Mouse (Mus musculus) ovary, adult 2 months (tissue): ENCODE measurements around the gene Ccdc33. TPM values are rescaled to one million over a fixed set of nuclear protein-coding genes. Genes with fewer than 3 reads are reported as not detected.

Experiments used
- polyA plus RNA-seq: library from polyadenylated mRNA; depleted of rRNA; stranded (reverse); fragments of >200 nt; gene quantifications from 2 replicates; pipeline ENCODE4 v1.2.3, GENCODE M21; 2012; rRNA removed

Ccdc33 gene
- 10.8 and 12.8 TPM in 2 replicates for polyA plus RNA-seq

DNA sequence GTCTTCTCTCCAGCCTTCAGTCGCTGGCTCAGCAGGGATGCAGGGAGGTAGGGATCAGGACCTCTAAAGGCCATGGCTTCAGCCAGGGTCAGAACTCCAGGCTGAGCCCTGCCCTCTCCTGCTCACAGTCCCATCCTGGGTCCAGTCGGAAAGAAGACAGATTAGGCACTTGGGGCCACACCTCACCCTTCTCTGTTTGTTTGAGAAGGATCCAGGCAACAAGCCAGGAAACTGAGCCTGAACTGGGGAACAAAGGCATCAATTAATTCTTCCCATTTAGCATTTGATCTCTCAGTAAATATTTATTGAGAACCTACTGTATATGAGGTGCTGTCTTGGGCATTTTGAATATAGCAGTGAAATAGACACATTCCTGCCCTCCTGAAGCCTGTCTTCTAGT, at the start of gene Ccdc33:
Ccdc33 (minus strand) TSS at position 153 of the 400 bp plus-strand sequence.

DNA sequence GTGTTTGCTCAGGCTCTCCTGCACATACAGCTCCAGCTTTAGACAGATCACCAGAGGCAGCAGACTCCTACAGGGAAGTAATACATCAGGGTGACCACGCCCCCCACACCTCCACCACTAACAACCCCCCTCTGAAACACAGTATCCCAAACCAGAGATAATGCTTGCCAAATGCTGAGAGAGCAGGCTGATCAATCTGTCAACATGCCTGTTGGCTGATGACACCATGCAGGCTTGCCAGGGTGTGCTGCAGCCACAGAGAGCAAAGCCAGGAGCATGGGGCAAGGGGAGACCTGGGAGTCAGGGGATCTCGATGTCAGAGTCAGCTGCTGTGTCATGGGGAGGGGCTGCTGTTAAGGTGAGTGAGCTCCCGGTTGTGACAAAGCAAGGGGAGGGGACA, 55.1 kb downstream of the Ccdc33 start, which contains the start of gene Stra6:
Stra6 (plus strand) TSS at position 258 of the 400 bp plus-strand sequence.

DNA sequence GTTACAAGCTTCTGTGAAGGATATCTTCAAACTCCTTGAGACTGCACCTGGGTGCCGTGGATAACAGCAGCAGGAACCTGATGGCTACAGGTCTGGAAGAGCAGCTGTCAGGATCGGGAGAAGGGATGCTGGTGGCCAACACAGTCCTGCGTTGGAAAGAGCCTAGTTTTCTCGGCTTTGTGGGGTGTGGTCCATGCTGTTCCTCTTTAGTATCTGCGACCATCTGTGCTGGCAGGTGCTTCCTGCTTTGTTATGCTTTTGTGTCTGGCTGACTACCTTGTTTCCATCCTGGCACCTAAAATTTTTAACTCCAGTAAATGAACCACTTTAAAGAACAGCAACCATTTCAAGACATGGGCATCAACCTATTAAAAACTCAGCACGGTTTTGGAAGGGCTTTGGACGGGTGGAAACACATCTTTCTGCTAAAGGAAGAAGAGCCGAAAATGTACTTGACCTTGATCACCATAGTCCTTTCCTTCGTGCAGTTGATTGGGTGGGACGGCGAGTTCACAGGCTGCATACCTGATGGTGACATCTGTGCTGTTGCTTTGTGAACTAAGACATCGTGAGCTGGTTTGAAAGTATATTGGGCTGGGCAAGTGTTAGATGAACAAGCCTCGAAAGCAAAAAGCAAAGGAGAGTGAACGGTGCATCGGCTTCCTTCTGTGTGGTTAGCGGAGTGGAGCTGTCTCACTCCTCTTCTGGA, 112.7 kb downstream of the Ccdc33 start, which contains the start of gene Cyp11a1:
Cyp11a1 (plus strand) TSS at position 659 of the 709 bp plus-strand sequence.

Other genes with a start within 250 kb of the Ccdc33 start
- gene Ubl7, start 207.8 kb downstream of the Ccdc33 start, polyA plus RNA-seq: 141 and 197 TPM in 2 replicates
- 164 and 176 TPM in 2 replicates for gene Sema7a, start 178.7 kb downstream of the Ccdc33 start, polyA plus RNA-seq
- gene Cyp11a1, start 112.4 kb downstream of the Ccdc33 start, polyA plus RNA-seq: 1,389 and 1,449 TPM in 2 replicates
- 42.6 and 49.2 TPM in 2 replicates for gene Stra6, start 55.0 kb downstream of the Ccdc33 start, polyA plus RNA-seq
- 249 and 303 TPM in 2 replicates for gene Islr, start 85.5 kb upstream of the Ccdc33 start, polyA plus RNA-seq
- gene Islr2, start 85.5 kb upstream of the Ccdc33 start, polyA plus RNA-seq: 1.5 and 3.1 TPM in 2 replicates
- 31.3 and 34.5 TPM in 2 replicates for gene Pml, start 131.0 kb upstream of the Ccdc33 start, polyA plus RNA-seq
- gene Stoml1, start 134.3 kb upstream of the Ccdc33 start, polyA plus RNA-seq: 53.4 and 55.8 TPM in 2 replicates
- 167 and 204 TPM in 2 replicates for gene Loxl1, start 194.4 kb upstream of the Ccdc33 start, polyA plus RNA-seq